ENCODE assay signal across 28 mouse cellular contexts in the genomic region with DNA sequence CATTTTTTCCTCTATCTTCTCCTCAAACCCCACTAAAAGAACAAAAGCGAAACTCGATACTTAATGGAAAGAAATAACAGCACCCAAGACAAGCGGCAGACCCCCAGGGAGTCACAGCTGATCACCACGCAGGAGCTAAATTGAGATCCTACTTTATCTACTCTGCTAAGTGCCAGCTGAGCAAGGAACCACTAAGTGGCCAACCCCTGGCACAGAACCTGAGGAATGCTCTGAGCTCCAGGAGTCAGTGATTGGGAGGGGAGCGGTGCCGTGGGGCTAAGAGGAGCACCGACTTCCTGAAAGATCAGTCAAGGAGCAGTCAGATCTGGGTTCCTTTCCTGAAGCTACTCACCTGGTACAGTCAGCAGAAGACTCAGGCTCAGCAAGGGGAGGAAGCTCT. TPM values are rescaled to one million over a fixed set of nuclear protein-coding genes. Genes with fewer than 3 reads are reported as not detected.
DNase-seq lines count a peak whose midpoint lies in the region; ATAC-seq and TF ChIP-seq lines count a peak whose summit lies in the region.
"Had no signal": no experiment of that assay in that cellular context is flagged by ENCODE, and none has a peak within 500 bp of the region (broad histone marks: within the 10 kb centered on the region; RNA-seq: fewer than 3 reads in every experiment).

No protein-coding gene starts in this region.

- ATAC-seq in heart, embryonic 11.5 days (replicated peaks; ENCODE audit: insufficient number of reproducible peaks, low FRiP score, low TSS enrichment), result no peak
- peak; percentile 72 for ATAC-seq in heart, embryonic 16.5 days (replicated peaks; ENCODE audit: extremely low read depth, insufficient read depth, low FRiP score)
- no peak for ATAC-seq in kidney, embryonic 14.5 days (ENCODE audit: low FRiP score, low TSS enrichment)
- ATAC-seq: forebrain, embryonic 15.5 days; hindbrain, embryonic 16.5 days; liver, embryonic 12.5 days; liver, postnatal 0 days had no signal

- intact Hi-C loops in heart, postnatal 25 days (cut with DNase I), result no loop called here

- no peak for DNase-seq in heart, embryonic 10.5 days (ENCODE audit: low spot score)
- DNase-seq in heart, postnatal 25 days (ENCODE audit: low spot score), result no peak
- no peak for DNase-seq in spleen, postnatal 36 days (ENCODE audit: low spot score in 2 of 2)
- no peak for DNase-seq in cerebellum, adult 2 months
- DNase-seq: adrenal gland, postnatal 25 days; B cell, adult 2 months; cerebellum, adult 18-20 months; cerebellum, postnatal 14 days; gastrocnemius, postnatal 10 days; kidney, adult 2 months; kidney, postnatal 10 days; layer of hippocampus, postnatal 36 days; left cerebral cortex, postnatal 4 days; liver, postnatal 0 days; midbrain, embryonic 14.5 days; right cerebral cortex, postnatal 25 days; thymus, postnatal 14 days had no signal

- H3K36me3 ChIP-seq in heart, embryonic 10.5 days, result peaks cover 25% of the 10 kb centered on the region; the same call in 1 of the 2 replicates
- H3K36me3 ChIP-seq in heart, embryonic 11.5 days (ENCODE audit: control insufficient read depth, insufficient read depth, low read length), result no peaks in the 10 kb centered on the region
- H3K36me3 ChIP-seq in heart, embryonic 16.5 days (ENCODE audit: control insufficient read depth, insufficient read depth), result peaks cover 2% of the 10 kb centered on the region; the same call in 1 of the 2 replicates
- H3K36me3 ChIP-seq in kidney, embryonic 14.5 days (ENCODE audit: control insufficient read depth, insufficient read depth, low read length), result no peaks in the 10 kb centered on the region
- H3K36me3 ChIP-seq: embryonic facial prominence, embryonic 12.5 days; forebrain, embryonic 15.5 days had no signal

- H3K27ac ChIP-seq in heart, embryonic 10.5 days, result peak overlapping the region; percentile 62; the same call in 1 of the 2 replicates
- peak overlapping the region; percentile 40 for H3K27ac ChIP-seq in brown adipose tissue, adult 24 weeks (replicated peaks; ENCODE audit: low read depth, low read length)
- peak overlapping the region; percentile 35; the same call in 1 of the 2 replicates for H3K27ac ChIP-seq in heart, embryonic 11.5 days (ENCODE audit: low read depth, low read length)
- H3K27ac ChIP-seq in heart, embryonic 16.5 days (ENCODE audit: low read length), result peak overlapping the region; percentile 80
- no peak overlapping the region for H3K27ac ChIP-seq in cerebellum, adult 2 months (ENCODE audit: insufficient read depth, low read length)
- H3K27ac ChIP-seq in kidney, embryonic 14.5 days (ENCODE audit: low read depth, low read length), result no peak overlapping the region
- H3K27ac ChIP-seq: embryonic facial prominence, embryonic 12.5 days; forebrain, embryonic 15.5 days; hindbrain, embryonic 10.5 days; liver, embryonic 12.5 days; neural tube, embryonic 15.5 days had no signal

- WGBS in heart, embryonic 10.5 days, result 58% methylated on average over 7 of the region's 7 CpGs
- WGBS in heart, embryonic 11.5 days (ENCODE audit: insufficient replicate concordance), result 51% methylated on average over 7 of the region's 7 CpGs
- WGBS in heart, embryonic 16.5 days, result 50% methylated on average over 7 of the region's 7 CpGs
- 82% methylated on average over 7 of the region's 7 CpGs for WGBS in cerebellum, adult 2 months
- 84% methylated on average over 7 of the region's 7 CpGs for WGBS in kidney, embryonic 14.5 days

- H3K27me3 ChIP-seq in heart, embryonic 10.5 days (ENCODE audit: insufficient read depth, poor library complexity, severe bottlenecking), result no peaks in the 10 kb centered on the region
- H3K27me3 ChIP-seq in heart, embryonic 11.5 days (ENCODE audit: control insufficient read depth, insufficient read depth, low read length), result no peaks in the 10 kb centered on the region
- no peaks in the 10 kb centered on the region for H3K27me3 ChIP-seq in heart, embryonic 16.5 days (ENCODE audit: control insufficient read depth, insufficient read depth, low read length)
- H3K27me3 ChIP-seq in cerebellum, adult 2 months (ENCODE audit: control insufficient read depth, insufficient read depth, low read length), result no peaks in the 10 kb centered on the region
- no peaks in the 10 kb centered on the region for H3K27me3 ChIP-seq in kidney, embryonic 14.5 days (ENCODE audit: control insufficient read depth, insufficient read depth, low read length)
- H3K27me3 ChIP-seq: embryonic facial prominence, embryonic 12.5 days; forebrain, embryonic 15.5 days; liver, embryonic 12.5 days; neural tube, embryonic 15.5 days had no signal

- H3K4me3 ChIP-seq in heart, embryonic 10.5 days, result 0 out of 2 replicates have a peak overlapping the region, but pooled peaks have one; percentile 8
- no peak overlapping the region for H3K4me3 ChIP-seq in brown adipose tissue, adult 24 weeks (ENCODE audit: insufficient read depth, low read depth, low read length)
- H3K4me3 ChIP-seq in heart, embryonic 11.5 days (ENCODE audit: low read depth, low read length), result no peak overlapping the region
- H3K4me3 ChIP-seq in heart, embryonic 16.5 days (ENCODE audit: low read length), result no peak overlapping the region
- H3K4me3 ChIP-seq in cerebellum, adult 2 months (replicated peaks; ENCODE audit: insufficient read depth, low read depth, low read length), result no peak overlapping the region
- H3K4me3 ChIP-seq in kidney, embryonic 14.5 days (ENCODE audit: low read length), result no peak overlapping the region
- H3K4me3 ChIP-seq: embryonic facial prominence, embryonic 12.5 days; forebrain, embryonic 15.5 days; hindbrain, embryonic 10.5 days; liver, embryonic 12.5 days; megakaryocyte, embryonic 14.5 days; neural tube, embryonic 15.5 days had no signal

- H3K9me3 ChIP-seq in heart, embryonic 10.5 days, result peaks cover 3% of the 10 kb centered on the region; the same call in 1 of the 2 replicates
- no peaks in the 10 kb centered on the region for H3K9me3 ChIP-seq in heart, embryonic 11.5 days (replicated peaks; ENCODE audit: control insufficient read depth, low read length)
- peaks cover 5% of the 10 kb centered on the region; the same call in 1 of the 2 replicates for H3K9me3 ChIP-seq in heart, embryonic 16.5 days (replicated peaks; ENCODE audit: control insufficient read depth, low read length)
- no peaks in the 10 kb centered on the region for H3K9me3 ChIP-seq in kidney, embryonic 14.5 days (ENCODE audit: control insufficient read depth, low read length)
- H3K9me3 ChIP-seq: embryonic facial prominence, embryonic 12.5 days; forebrain, embryonic 15.5 days; liver, embryonic 12.5 days; neural tube, embryonic 15.5 days had no signal

- TF ChIP-seq CTCF in cerebellum, adult 2 months (IDR thresholded peaks at IDR 0.05; ENCODE audit: borderline replicate concordance, insufficient read depth, low read depth, low read length), result no peak

- H3K4me1 ChIP-seq in heart, embryonic 10.5 days, result peaks cover 50% of the 10 kb centered on the region
- H3K4me1 ChIP-seq in brown adipose tissue, adult 24 weeks (ENCODE audit: control insufficient read depth, insufficient read depth, insufficient read length, low read length), result peaks cover 37% of the 10 kb centered on the region
- peaks cover 29% of the 10 kb centered on the region for H3K4me1 ChIP-seq in heart, embryonic 11.5 days (ENCODE audit: control insufficient read depth, insufficient read depth, low read length)
- peaks cover 36% of the 10 kb centered on the region for H3K4me1 ChIP-seq in heart, embryonic 16.5 days (ENCODE audit: control insufficient read depth, insufficient read depth, low read length)
- H3K4me1 ChIP-seq in cerebellum, adult 2 months (ENCODE audit: control insufficient read depth, insufficient read depth, low read length), result peaks cover 6% of the 10 kb centered on the region; the same call in 1 of the 2 replicates
- no peaks in the 10 kb centered on the region for H3K4me1 ChIP-seq in kidney, embryonic 14.5 days (ENCODE audit: control insufficient read depth, insufficient read depth, low read length)
- H3K4me1 ChIP-seq: embryonic facial prominence, embryonic 12.5 days had no signal

- H3K4me2 ChIP-seq in heart, embryonic 11.5 days, result peak overlapping the region; percentile 14; the same call in 1 of the 2 replicates
- H3K4me2 ChIP-seq in heart, embryonic 16.5 days (ENCODE audit: low read depth, low read length), result peak overlapping the region; percentile 47
- H3K4me2 ChIP-seq in kidney, embryonic 14.5 days (replicated peaks; ENCODE audit: low read depth, low read length), result no peak overlapping the region
- H3K4me2 ChIP-seq: embryonic facial prominence, embryonic 12.5 days; forebrain, embryonic 15.5 days; liver, embryonic 12.5 days; neural tube, embryonic 15.5 days had no signal

- no peak for TF ChIP-seq POLR2A in cerebellum, adult 2 months (IDR thresholded peaks at IDR 0.05; ENCODE audit: borderline replicate concordance, insufficient read depth, low read length)

- no peak overlapping the region for H3K9ac ChIP-seq in heart, embryonic 11.5 days (ENCODE audit: low read depth, low read length)
- H3K9ac ChIP-seq in heart, embryonic 16.5 days (ENCODE audit: low read length), result peak overlapping the region; percentile 47; the same call in 1 of the 2 replicates
- no peak overlapping the region for H3K9ac ChIP-seq in kidney, embryonic 14.5 days (ENCODE audit: low read depth, low read length)
- H3K9ac ChIP-seq: embryonic facial prominence, embryonic 12.5 days; forebrain, embryonic 15.5 days; liver, embryonic 12.5 days; liver, postnatal 0 days; neural tube, embryonic 15.5 days had no signal

RNA-seq across cellular contexts. Expression of a gene that starts 9.2 kb away (rescaled TPM):
- polyA plus RNA-seq in heart, embryonic 10.5 days (2016; fragmentation: Nextera tagmentation; extraction: Ambion mirVana), result 71.2 and 98.1 TPM in 2 replicates
- 100 to 1,000 TPM; 604 to 684 TPM for total RNA-seq in heart, postnatal 25 days (2021)
- 254 and 431 TPM in 2 replicates for polyA plus RNA-seq in brown adipose tissue, adult 24 weeks (2012; ENCODE audit: insufficient read depth, insufficient read length, missing spikeins)
- 90.6 and 93.6 TPM in 2 replicates for polyA plus RNA-seq in heart, embryonic 11.5 days (2014; fragmentation: Nextera tagmentation; extraction: Ambion mirVana)
- 141 and 152 TPM in 2 replicates for polyA plus RNA-seq in heart, embryonic 16.5 days (2015; fragmentation: Nextera tagmentation; extraction: Ambion mirVana)
- polyA plus RNA-seq in cerebellum, adult 2 months (2012; rRNA removed), result 79.3 and 92.5 TPM in 2 replicates
- polyA plus RNA-seq in kidney, embryonic 14.5 days (2014; fragmentation: Nextera tagmentation; extraction: Ambion mirVana), result 39.3 and 49.5 TPM in 2 replicates

Comparison
In these comparisons a context has a peak if more than half of its experiments do, and no peak if none do; other contexts are left out.
1. H3K27ac ChIP-seq: peak in heart, embryonic 10.5 days (single experiment), brown adipose tissue, adult 24 weeks (single experiment), heart, embryonic 11.5 days (single experiment) and heart, embryonic 16.5 days (single experiment); none in cerebellum, adult 2 months (single experiment) and kidney, embryonic 14.5 days (single experiment).